Mouse (Mus musculus): ENCODE results near the gene Pak6. TPM values are rescaled to one million over a fixed set of nuclear protein-coding genes. Genes with fewer than 3 reads are reported as not detected.

Gene Pak6
- total RNA-seq, 2 experiments from 2014 or later: 168 to 174 TPM

DNA sequence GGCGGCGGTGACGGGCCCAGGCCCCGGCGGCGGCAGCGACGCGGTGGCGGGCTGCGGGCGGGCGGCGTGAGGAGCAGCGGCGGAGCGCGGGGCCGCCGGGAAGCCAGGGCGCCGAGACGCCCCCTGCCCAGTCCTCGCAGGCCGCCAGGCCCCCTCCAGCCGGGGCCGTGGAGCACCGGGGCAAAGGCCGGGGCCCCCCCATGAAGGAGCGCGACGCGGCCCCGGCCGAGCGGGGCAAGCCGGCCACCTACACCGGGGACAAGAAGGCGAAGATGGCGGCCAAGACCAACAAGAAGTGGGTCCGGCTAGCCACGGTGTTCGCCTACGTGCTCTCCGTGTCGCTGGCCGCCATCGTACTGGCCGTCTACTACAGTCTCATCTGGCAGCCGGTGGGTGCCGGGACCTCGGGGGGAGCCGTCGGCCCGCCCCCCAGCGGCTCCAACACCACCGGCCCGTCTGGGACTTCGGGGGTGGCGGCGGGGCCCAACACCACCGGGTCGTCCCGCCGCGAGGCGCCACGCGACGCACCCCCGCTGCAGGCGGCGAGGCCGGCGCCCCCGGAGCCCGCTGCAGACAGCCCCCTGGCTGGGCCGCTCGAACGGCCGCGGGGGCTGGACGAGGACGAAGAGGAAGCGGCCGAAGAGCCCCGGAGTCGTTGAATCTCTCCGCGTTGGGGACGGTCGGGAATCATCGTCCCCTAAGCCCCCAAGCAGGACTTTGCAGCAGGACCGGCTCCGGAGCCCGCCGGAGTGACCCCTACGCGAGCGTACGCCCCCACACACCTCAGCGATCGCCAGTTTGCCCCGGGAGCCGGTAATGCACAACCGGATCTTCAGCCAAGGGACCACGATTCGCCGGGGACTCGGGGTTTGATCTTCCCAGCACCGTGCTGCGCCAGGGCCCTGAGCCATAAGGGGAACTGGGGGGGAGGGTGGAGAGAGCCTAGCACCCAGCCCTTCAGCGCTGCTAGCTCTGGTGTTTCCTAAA lies 83.1 kb downstream of the Pak6 start:
- intact Hi-C loops (cut with DNase I): loop anchor here (5.0 kb wide), 2 partner anchors 44 to 136 kb away; partner anchors contain the start of gene Ankrd63

GRCm38 (mm10) chr2:118747301-118747960 lies 84.3 kb downstream of the Pak6 start:
- intact Hi-C loops (cut with DNase I): loop anchor here (5.0 kb wide), 2 partner anchors 45 to 135 kb away; partner anchors contain the start of gene Ankrd63
- peak in 1 of 2 experiments; percentile 72 for DNase-seq (ENCODE audit: extremely low spot score in 1 of 2, low spot score in 2 of 2)

More for the DNA sequence above, 83.1 kb downstream of the Pak6 start:
- peak in 1 of 2 experiments; percentile 62 for DNase-seq (ENCODE audit: extremely low spot score in 1 of 2, low spot score in 2 of 2)

Other genes starting within 250 kb of the Pak6 start
- gene Srp14, start 183.6 kb upstream of the Pak6 start, total RNA-seq (2021): 100 to 1,000 TPM; 159 to 171 TPM
- 1 to 10 TPM; 4.0 to 5.2 TPM for gene Bmf, start 113.6 kb upstream of the Pak6 start, total RNA-seq (2021)
- gene Bub1b, start 65.1 kb upstream of the Pak6 start, total RNA-seq (2021): 1 to 10 TPM; 2.8 to 4.5 TPM
- 1 to 10 TPM; 5.9 to 8.9 TPM for gene Ankrd63, start 40.7 kb downstream of the Pak6 start, total RNA-seq (2021)
- 1 to 10 TPM; 2.2 to 3.3 TPM for gene Plcb2, start 65.1 kb downstream of the Pak6 start, total RNA-seq (2021)
- gene Inafm2, start 82.5 kb downstream of the Pak6 start, total RNA-seq (2021): 10 to 100 TPM; 26.1 to 28.5 TPM
- gene Ccdc9b, start 99.4 kb downstream of the Pak6 start, total RNA-seq (2021): 1 to 10 TPM; 2.3 to 2.4 TPM
- gene Phgr1, start 109.5 kb downstream of the Pak6 start, total RNA-seq (2021): not detected
- 100 to 1,000 TPM; 177 to 187 TPM for gene Disp2, start 116.4 kb downstream of the Pak6 start, total RNA-seq (2021)
- 1 to 10 TPM; 3.3 to 3.5 TPM for gene Knstrn, start 150.7 kb downstream of the Pak6 start, total RNA-seq (2021)
- gene Ivd, start 198.7 kb downstream of the Pak6 start, total RNA-seq (2021): 10 to 100 TPM; 63.1 to 70.0 TPM
- 10 to 100 TPM; 29.9 to 32.1 TPM for gene Bahd1, start 237.1 kb downstream of the Pak6 start, total RNA-seq (2021)